Mouse (Mus musculus): ENCODE results near the gene Sgpp1. TPM values are rescaled to one million over a fixed set of nuclear protein-coding genes. Genes with fewer than 3 reads are reported as not detected.

The Sgpp1 gene
- 13.3 and 34.8 TPM in 2 replicates for polyA plus RNA-seq (2012; rRNA removed; ENCODE audit: low replicate concordance)

DNA sequence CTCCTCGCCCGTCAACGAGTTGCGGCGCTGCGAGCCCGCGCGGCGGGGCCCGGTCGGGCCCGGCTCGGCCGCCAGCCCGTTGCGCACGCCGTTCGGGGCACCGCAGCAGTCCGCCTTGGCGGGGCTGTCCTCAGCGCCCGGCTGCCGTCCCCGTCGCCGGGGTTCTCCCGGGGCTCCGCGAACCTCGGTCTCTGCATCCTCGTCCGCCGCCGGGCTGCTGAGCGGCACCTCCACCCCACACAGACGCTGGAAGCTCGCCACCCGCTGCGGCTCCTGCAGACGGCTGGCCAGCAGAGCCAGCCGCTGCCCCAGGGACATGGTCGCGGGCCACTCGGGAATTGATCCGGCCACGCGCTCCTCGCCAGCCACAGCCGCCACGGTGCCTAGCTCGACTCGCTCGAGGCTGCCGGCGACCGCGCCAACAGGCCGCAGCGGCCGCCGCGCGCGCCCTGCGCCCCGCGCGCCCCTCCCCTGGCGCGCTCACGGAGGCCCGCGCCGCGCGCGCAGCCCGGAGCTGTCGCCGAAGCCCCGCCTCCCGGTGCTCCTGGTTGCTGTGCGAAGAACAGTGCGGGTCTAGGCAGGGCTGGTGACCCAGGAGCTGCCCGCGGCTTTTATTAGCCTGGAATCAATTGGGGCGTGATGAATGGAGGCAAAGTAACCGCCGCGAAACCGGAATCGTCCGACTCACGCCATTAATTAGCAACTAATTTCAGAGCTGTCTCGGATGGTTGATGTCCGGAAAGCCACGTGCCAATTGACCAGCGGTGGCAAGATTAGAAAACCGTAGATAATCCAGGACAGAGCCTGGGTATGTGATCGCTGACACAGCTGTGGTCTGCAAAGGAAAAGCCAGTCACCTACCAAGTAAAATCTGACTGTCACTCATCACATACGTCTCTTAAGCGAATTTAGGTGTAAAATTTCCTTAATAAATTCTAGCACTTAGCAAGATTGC is at the start of gene Sgpp1:
Gene Sgpp1, minus strand, starts transcription at position 484 of the 955 bp plus-strand sequence.

GRCm38 (mm10) chr12:75669258-75670106 is 66.0 kb downstream of the Sgpp1 start, which contains the start of gene Wdr89:
Gene Wdr89 (minus strand): TSS chr12:75669537.

Other genes starting within 250 kb of the Sgpp1 start
- 8.1 and 14.4 TPM in 2 replicates for gene Ppp2r5e, start 139.5 kb downstream of the Sgpp1 start, polyA plus RNA-seq (2012; rRNA removed; ENCODE audit: low replicate concordance)
- 3.0 and 3.5 TPM in 2 replicates for gene Wdr89, start 66.2 kb downstream of the Sgpp1 start, polyA plus RNA-seq (2012; rRNA removed; ENCODE audit: low replicate concordance)
- gene Syne2, start 82.4 kb upstream of the Sgpp1 start, polyA plus RNA-seq (2012; rRNA removed; ENCODE audit: low replicate concordance), result 45.0 and 55.1 TPM in 2 replicates

Data from subcutaneous adipose tissue, adult 2 months (tissue).